Mouse (Mus musculus): Measurements from ENCODE around the gene Thtpa.

The Thtpa gene

DNA sequence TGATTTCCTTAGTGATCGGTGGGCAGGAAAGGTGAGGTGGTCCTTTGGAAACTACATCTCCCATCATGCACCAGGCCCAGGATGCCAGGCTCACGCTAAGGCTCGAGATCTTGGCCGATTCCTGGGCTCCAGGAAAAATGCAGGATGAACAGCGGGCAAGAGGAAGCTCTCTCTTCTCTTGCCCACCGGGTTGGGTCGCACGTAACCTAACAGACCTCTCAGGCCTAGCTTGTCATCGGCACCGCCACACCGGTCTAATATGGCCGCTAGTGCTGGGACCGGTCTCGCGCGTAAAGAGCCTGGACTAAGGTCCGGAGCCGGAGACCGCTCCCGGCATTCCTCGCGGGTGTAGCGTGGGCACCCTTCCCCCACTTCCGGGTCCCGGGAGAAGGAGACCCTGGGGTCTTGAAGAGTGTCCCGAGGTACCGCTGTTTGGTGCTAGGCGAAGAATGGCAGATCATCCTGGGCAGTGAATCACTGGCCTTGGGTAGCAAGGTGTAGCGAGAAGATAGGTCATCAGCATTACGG lies at the start of gene Thtpa:
Gene Thtpa (plus strand): TSS at position 81 of the 528 bp plus-strand sequence.
- DNase-seq = peak; percentile 72

DNA sequence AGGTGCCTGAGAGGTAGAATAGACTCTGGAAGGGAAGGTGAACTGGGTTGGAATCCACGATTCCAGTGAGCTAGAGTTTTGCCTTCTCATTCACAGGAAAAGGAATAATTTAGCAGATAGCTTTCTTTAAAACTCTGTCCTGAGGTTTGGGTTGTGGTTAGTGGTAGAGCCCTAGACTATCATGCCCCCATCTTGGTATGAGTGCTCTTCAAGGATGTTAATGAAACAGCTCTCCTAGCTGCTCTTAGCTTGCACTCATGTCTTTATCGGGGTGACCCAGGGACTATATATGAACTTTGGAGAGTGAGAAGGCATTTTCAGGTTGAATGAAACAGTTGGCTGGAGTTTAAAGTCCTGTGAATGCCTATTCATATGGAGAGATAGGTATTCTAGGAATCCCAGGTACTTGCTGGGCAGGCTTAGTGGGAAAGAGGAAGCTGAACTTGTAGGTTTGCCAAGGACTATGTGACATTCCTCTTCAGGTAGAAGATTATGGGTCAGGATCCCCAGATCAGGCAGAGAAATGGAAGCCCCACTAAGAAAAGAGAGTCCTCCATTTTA lies 46.5 kb upstream of the Thtpa start:
- no peak for DNase-seq

DNA sequence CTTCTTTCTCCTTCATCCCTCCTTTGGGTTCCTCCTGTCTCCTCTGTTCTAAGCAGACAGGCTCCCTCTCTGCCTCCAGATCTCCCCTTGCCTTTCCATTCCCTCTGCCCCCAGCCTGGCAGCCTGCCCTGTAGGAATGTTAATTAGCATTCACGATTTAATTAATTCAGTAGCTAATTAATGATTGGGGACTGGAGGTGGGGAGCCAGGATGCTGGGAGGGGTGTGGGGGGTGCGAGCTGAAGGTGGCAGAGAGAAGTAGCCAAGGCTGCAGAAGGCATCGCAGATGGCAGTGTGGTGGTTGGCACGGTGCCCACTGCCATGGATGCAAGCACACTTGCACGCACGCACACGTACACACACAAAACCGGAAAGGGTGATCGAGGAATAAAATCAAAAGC lies 42.1 kb upstream of the Thtpa start:
- DNase-seq = no peak

DNA sequence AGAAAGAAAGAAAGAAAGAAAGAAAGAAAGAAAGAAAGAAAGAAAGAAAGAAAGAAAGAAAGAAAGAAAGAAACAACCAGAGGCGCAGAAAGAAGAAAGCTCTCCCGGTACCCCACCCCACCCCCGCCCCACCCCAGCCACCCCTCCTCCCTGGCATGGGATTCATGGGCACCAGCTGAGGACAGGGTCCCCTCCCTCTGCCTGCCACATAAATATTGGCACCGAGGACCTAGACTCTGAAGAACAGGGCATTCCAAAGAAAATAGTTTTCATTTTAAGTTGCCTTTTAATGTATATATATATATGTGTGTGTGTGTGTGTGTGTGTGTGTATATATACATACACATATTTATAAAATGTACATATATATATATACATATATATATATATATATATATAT lies 41.5 kb upstream of the Thtpa start:
- DNase-seq = no peak

DNA sequence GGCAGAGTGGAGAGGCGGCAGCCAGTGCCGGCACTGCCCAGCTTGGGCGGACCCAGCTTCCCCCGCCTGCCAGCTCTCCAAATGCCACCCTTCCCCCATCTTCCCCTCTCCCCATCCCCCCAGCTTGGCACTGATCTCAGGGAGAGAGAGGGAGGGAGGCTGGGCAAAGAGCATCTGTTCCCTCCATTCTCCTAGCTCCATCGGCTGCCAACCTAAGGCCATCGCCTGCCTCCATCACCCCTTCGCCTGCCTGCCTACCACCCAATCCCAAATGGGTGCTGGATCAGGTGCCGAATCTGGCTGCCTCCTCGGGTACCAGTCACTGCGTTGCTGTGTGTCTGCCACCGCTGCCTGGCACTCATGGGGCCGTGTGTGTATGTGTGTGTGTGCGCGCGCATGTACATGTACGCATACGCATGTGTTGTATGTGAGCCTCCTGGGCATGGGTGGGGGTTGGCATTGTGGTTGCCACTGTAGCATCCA lies 40.8 kb upstream of the Thtpa start:
- no peak for DNase-seq

DNA sequence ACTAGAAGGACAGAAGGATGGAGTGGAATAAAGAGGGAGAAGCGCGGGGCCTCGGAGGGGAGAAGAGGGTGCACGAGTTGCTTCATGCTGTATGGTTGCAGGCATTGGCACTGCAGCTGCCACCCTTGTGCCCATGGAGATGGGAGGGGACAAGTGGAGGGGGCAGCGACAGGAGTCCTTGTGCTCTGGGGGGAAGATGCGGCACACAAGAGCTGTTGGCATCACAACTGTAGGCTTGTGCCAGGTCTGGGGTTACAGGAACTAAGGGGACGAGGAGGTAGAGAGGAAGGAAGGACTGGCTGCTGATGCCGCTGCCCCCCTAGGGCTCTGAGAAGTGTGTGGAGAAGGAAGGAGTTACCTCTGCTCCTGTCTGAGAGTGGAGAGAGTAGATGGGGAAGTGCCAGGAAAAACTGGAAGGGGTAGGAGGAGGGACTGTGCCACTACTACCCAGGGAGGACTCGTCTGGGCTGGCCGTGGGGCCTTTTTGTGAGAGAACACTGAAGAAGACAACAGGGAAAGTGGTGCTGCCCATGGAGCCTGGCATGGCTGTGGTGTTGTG lies 40.3 kb upstream of the Thtpa start:
- no peak for DNase-seq

DNA sequence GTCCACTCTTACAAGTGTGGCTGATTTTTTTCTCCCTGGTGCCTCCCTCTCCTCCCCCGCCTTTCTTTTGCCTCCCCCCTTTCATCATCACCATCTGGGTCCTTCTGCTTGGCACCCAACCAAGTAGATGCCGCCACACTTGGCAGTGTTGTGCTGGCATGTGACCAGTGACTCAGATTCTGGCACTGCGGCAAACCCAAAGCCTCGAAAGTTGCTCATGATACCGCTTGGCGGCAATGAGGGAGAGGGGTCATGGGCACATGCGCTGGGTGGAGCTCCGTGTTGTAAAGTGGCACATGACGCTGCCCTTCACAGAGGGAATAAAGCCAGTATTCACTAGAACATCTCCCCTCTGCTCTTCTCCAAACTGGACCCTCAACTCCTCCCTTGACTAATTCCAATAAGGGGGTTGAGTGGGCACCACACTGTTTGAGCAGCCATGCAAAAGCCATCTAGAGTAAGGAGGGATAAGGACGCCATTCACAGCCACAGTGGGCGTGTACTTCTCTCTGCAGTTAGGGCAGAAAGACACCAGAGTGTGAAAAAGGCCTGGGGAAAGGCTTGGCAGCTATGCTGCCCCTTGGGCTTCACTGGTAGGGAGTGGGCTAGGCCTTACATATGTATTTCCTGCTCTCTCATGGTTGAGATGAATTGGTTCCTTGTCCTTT lies 39.3 kb upstream of the Thtpa start:
- DNase-seq = no peak

DNA sequence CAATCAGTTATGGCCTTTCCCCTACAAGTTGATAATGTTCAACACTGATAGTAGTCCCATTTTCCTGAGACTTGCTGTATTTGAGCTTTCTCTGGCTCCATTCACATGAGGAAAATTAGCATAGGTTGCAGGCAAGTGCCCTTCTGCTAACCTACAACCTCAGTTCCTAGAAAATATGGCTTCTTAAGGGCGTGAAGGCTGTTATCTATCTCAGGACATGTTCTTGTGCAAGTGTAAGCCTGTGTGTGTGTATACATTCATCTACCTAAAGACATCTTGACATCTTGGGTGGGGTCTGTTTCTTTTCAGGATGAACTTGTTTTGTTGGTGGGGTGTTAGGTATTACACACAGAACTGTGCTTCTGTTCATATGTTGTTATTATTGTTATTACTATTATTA lies 35.6 kb upstream of the Thtpa start:
- no peak for DNase-seq

DNA sequence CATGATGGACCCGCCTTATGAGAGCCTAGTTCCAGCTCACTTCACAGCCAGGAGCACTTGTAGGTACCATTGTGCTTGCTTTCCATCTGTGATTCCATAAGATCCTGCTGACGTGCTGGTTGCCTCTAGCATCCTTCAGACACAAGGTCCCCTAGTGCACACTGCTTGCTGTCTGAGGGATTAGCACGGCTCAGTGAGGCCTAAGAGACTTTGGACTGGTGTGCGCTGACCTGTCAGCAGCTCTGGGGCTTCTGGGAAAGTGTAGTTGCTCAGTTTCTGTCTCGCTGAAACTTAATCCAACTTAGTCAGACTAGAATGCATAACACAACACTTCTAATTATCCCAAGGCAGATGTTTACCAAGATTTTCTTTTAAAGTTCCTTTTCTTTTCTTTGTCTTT lies 34.7 kb upstream of the Thtpa start:
- DNase-seq = no peak

DNA sequence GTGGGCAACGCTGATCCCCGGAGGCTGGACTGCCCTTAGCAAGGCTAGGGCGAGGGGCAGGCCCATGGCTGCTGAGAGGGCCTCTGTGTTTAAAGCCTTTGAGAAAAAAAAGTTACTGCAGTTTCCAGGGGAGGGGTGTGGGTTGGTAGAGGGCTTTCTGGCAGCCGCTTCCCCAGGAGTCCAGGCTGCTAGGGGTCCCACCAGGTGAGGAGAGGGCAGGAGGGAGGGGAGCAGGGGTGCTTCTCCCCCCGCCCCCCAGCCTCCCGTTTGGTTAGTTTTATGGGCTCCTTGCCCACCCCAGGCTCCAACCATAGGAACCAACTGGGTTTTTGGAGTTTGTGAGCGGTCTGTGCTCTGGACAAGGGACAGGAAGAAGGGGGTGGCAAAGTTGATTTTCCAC lies 32.7 kb upstream of the Thtpa start:
- DNase-seq = no peak

DNA sequence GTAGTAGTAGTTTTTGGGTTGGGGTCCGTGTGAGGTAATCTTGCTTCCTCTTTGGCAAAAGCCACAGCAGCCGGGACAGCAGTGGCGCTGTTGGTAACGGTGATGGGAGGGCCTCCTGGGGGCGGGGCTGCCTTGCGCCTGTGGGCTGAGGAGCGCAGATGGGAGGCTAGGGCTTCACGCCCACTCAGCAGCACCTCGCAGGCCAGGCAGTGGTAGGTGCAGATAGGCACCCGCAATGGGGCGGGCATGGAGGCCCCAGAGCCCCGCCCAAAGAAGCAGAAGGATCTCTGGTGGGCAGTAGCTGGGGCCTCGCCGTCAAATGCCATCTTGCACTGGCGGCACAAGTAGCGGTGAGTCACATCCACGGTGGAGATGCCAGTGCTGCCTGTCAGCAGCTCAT lies 32.0 kb upstream of the Thtpa start:
- DNase-seq = peak; percentile 73

DNA sequence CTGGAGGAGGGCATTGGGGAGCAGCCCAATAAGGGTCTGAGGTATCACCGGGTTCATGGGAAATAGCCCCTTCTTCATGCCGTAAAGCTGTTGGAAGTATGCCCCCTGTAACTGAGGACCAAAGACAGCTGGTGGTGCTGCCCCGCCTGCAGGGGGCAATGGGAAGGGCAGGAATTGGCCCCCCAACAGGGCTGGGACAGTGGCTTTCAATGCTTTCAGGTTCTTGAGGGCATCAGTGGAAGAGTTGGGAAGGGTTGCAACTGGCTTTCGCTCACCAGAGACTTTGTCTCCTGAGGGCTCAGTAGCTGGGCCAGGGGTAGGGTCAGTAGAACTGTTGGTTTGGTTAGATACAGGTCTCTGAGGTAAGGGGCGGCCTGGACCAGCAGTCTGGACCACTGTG lies 31.5 kb upstream of the Thtpa start:
- DNase-seq = no peak

DNA sequence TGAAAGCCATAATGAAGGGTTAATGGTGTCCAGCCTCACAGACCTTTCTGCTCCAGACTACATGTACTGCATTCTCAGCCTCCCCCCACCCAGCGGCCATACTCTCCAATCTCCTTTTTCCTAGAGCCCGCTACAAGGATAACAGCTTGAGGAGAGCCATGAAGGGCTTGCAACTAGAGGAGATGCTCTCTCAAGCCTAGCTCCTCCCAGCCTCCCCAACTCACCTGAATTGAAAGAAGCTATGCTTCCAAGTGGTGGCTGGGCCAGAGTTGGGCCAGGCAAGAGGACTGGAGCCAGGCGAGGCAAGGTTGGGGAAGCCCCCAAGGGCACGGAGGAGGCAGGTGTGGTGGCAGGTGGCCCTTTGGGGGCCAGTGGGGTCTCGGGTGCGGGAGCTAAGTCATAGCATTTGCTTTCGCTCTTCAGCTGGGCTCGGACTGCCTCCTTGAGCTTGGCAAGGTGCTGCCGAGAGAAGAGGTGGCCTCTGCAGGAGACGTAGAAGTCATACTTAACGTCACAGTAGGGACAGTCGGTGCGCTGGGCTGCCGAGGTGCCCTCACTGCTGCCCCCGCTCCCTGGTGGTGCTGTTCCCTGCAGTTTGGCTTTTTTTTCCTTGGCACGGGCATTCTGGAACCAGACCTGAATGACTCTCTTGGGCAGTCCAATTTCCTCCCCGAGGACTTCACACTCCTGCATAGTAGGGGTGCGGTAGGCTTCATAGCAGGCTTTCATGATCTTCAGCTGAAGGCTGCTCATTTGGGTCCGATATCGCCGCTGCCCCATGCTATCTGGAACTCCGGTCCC lies 30.8 kb upstream of the Thtpa start:
- no peak for DNase-seq

DNA sequence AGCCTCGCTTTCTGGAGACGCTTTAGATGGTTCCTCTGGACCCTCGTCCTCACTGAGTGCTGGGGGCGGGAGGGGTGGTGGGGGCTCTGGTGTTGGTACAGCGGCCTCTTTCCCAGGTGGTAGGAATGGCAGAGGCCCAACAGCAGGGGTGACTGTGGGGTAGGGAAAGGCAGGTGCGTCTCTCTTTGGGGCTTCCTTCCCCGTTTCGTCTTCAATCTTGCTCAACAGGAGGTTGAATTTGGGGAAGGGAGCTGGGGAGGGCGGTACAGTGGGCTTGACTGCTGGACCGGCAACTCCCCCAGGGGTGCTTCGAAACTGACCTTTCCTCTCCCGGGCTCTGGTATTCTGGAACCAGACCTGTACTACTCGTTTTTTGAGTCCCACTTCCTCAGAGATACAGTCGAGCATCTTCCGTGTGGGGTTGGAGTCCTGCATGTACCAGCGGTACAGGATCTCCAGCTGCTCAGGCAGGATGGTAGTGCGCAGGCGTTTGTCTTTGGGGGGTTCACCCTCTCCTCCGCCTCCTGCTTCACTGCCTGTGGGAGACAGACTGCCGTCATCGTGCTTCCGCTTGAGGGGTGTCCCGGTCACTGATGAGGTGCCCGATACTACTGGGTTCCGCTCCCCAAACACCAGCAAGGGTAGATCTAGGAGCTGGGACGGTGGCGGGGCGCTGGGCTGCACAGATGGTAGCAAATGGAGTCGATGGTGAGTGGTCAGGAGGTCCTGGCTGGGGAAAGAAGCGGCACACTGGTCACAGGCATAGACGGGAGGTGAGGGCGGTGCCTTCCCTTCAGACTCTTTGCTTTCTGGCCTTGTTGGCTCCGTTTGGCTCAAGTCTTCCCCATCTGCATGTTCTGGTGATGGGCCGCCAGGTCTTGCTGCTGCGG lies 29.9 kb upstream of the Thtpa start:
- no peak for DNase-seq

DNA sequence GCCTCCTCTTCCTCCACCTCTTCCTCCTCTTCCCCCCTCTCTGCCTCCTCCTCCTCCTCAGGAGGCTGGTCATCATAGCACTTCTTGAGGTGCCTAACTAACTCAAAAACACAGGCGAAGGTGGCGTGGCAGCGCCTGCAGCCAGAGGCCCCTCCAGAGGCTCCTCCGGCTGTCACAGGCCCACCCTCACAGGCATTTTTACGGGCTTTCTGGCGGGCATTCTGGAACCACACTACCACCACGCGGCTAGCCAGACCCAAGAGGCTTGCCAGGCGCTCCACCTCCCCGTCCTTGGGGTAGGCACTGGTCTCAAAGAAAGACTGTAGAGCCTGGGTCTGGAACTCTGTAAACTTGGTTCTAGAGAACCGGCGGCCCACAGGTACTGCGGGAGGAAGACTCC lies 29.2 kb upstream of the Thtpa start:
- no peak for DNase-seq

DNA sequence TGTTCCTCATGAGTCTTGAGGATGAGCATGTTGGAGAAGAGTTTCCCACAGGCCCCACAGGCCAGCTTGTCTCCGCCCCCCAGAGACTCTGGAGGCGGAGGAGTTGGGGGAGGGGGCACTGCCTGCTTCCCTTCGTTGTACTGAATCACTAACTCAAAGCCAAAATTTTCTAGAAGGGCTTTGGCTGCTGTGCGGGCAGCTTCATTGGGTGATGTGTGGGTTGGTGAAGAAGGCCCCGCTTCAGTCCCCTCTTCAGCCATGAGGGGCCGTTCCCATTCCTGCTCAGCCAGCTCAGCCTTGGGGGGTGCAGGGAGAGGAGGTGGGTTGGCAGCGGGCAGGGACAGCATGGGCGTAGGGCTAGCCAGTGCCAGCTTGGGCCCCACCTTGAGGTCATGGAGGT lies 28.5 kb upstream of the Thtpa start:
- no peak for DNase-seq

DNA sequence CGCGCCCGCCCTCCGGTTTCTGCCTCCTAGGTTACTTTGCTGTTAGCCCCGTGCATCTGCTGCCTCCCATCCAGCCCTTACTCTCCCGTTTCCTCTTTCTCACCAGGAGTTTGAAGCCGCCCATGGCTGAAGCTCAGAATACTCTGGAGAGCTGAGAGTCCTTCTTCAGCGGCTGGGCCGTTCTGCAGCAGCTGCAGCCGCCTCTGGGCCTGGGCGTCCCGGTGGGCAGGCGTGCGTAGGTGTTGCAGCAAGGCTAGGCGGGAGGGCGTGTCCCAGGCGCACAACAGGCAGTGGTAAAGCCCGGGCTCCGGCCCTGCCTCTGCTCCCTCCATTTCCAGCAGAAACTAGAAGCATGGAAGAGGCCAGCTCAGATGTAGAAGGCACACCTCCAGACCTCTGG lies 22.8 kb upstream of the Thtpa start:
- no peak for DNase-seq

DNA sequence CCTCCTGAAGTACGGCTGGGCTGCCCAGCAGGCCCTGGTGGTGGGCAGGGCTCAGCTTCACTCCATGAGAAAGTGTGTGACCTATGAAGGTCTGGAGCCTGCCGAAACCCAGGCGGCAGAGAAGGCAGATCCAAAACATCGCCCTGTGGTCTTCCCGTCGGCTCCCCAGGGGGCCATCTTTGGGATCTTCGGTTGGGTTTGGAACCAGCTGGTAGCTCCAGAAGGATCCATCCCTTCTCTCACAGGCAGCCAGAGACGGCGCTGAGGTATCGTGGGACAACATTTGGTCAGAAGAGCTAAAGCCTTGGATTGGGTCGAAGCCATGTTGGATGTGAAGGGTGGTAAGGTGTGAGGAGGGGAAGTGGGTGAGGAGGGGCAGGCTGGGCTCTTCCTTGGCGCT lies 20.2 kb upstream of the Thtpa start:
- DNase-seq = no peak

DNA sequence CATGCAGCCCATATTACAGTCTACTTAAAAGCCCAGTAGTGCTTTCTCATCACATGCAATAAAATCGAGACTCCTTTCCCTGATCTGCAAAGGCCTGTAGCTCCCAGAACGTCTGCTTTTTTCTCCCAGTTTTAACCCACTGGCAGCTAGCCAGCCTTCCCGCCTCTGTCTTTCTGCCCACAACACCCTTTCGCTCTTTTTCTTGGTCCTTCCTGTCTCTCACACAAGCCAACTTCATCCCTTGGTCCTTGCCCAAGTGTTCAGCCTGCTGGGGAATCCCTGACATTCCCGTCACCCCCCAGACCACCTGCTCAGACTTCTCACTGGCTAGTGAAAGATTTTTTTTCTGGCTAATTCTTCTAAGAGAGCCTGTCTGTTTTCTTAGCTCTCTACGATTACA lies 18.4 kb upstream of the Thtpa start:
- no peak for DNase-seq

DNA sequence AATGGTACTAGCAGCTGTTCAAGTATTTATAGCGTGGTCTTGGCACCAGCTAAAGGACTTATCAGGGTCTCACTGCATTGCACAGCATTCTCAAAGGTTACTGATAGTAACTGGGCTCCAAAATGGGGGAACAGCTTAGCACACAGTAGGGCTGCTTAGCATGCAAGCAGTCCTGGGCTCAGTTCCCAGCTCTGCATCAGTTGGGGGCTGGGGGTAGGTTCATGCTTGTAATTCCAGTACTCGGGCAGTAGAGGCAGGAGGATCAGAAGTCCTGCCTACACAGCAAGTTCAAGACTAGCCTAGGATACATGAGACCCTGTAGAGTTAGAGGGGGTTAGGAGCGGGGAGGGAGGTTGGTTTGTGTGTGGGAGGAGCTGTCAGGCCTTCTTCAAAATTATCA lies 17.6 kb upstream of the Thtpa start:
- no peak for DNase-seq

DNA sequence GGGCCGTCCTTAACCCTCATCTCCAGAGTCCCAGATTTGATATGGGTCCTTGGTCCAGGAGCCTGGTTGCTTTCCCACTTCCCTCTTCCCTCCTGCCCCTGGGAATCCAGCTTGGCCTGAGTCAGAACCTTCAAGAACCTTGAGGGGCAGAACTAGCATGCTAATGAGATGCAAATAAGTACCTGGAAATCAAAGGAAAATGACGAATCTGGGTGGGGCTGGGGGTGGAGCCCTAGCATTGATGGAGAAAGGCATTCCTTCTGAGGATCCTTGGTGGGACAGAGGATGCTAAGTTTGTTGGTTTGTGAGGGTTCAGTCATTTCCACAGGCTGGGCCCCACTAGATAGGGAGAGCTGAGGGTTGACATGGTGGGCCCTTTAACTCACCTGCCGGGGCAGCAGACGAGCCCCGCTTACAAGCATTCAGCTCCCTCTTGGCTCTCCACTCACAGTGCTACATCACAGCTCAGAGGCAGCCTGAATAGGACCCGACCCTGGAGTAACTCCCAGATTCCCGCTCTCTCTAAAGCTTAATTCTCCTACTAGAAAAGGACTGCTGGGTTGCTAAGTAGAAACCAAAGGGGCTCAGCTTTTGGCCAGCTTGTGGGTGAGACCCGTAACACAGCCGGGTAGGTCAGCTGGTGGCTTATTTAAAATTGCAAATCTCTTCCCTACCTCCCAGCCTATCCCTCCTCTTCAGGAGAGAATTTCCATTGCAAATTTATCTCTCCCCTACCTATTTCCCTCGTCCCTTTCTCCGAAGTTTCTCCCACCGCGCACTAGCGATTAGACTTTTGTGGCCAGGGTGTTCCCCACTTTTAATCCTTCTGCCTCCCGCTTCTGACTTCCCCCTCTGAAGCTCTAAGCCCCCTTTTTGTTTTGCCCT lies 16.9 kb upstream of the Thtpa start:
- no peak for DNase-seq

All from thymus, postnatal 4 days (tissue).